Mouse (Mus musculus) stomach, postnatal 0 days (tissue): ENCODE data around the gene Ctnna2. TPM values are rescaled to one million over a fixed set of nuclear protein-coding genes. Genes with fewer than 3 reads are reported as not detected.

ENCODE experiments used
- ATAC-seq: fragments of 200-750 bp; cut with Nextera tagmentation; 2 replicates; pipeline ENCODE4 v1.8.0; 2017; ENCODE audit not compliant: low FRiP score, low TSS enrichment
- DNase-seq: peaks from one replicate; pipeline ENCODE4 v3.0.0-alpha.2; 2016; ENCODE audit warnings: low spot score
- H3K27ac ChIP-seq: fragments of 300-500 bp; sonication (generic); replicated peaks from 2 replicates; pipeline ENCODE4 v1.5.1; 2014; ENCODE audit warnings: mild to moderate bottlenecking, control low read depth
- H3K27me3 ChIP-seq: fragments of 300-500 bp; sonication (generic); 2 replicates; pipeline ENCODE4 v1.6.1; 2014; ENCODE audit warnings: low read length; ENCODE audit not compliant: control insufficient read depth, insufficient read depth
- H3K36me3 ChIP-seq: fragments of 300-500 bp; sonication (generic); 2 replicates; pipeline ENCODE4 v1.6.1; 2014; ENCODE audit warnings: low read length, mixed read lengths; ENCODE audit not compliant: control insufficient read depth, insufficient read depth
- H3K4me1 ChIP-seq: fragments of 300-500 bp; sonication (generic); replicated peaks from 2 replicates; pipeline ENCODE4 v1.6.1; 2014; ENCODE audit warnings: antibody characterized with exemption; ENCODE audit not compliant: control insufficient read depth, insufficient read depth
- H3K4me2 ChIP-seq: fragments of 300-500 bp; sonication (generic); replicated peaks from 2 replicates; pipeline ENCODE4 v1.6.1; 2014; ENCODE audit warnings: low read depth, mild to moderate bottlenecking, control low read depth, moderate library complexity
- H3K4me3 ChIP-seq: fragments of 300-500 bp; sonication (generic); 2 replicates; pipeline ENCODE4 v1.5.1; 2014; ENCODE audit warnings: low read depth, low read length, control low read depth
- H3K9ac ChIP-seq: fragments of 300-500 bp; sonication (generic); 2 replicates; pipeline ENCODE4 v1.6.1; 2014; ENCODE audit warnings: mild to moderate bottlenecking, low read length, control low read depth, mixed read lengths
- H3K9me3 ChIP-seq: fragments of 300-500 bp; sonication (generic); 2 replicates; pipeline ENCODE4 v1.6.1; 2016; ENCODE audit warnings: low read length; ENCODE audit not compliant: control insufficient read depth
- CTCF ChIP-seq: IDR thresholded peaks from 2 replicates; pipeline ENCODE4 v1.5.1; 2016; ENCODE audit warnings: antibody characterized with exemption, low read depth, mild to moderate bottlenecking, moderate library complexity
- EP300 ChIP-seq: optimal IDR thresholded peaks from 2 replicates; pipeline ENCODE3; 2016; ENCODE audit warnings: antibody characterized with exemption
- WGBS: fragments of 180-500 bp; shearing (Covaris S2); extraction: QIAGEN DNeasy Blood & Tissue Kit; methylation state at CpG from one replicate; pipeline ENCODE4 v1.1.7; 2014; 5-methylcytosine and 5-hydroxymethylcytosine counted together
- polyA plus RNA-seq: library from polyadenylated mRNA; unstranded; fragments of >200 nt; fragmentation: Nextera tagmentation; extraction: Ambion mirVana; gene quantifications from 2 replicates; pipeline ENCODE4 v1.2.1, GENCODE M21; 2015

Ctnna2 gene
- polyA plus RNA-seq, 1 experiment from 2014 or later: 1.9 TPM

- H3K4me1 ChIP-seq: no peaks in the 10 kb centered on the region
- no peak overlapping the region for H3K4me2 ChIP-seq
- no peaks in the 10 kb centered on the region for H3K27me3 ChIP-seq
- no peak overlapping the region for H3K4me3 ChIP-seq
- TF ChIP-seq CTCF (no peak), EP300 (no peak)
- no peaks in the 10 kb centered on the region for H3K36me3 ChIP-seq
- H3K9me3 ChIP-seq: no peaks in the 10 kb centered on the region
- ATAC-seq (no peak), DNase-seq (no peak)
- H3K9ac ChIP-seq: no peak overlapping the region
- no peak overlapping the region for H3K27ac ChIP-seq
- WGBS: 49% methylated on average over 4 of the region's 4 CpGs
These were observed 803.7 kb downstream of the Ctnna2 start for GRCm38 (mm10) chr6:77175764-77176163.

GRCm38 (mm10) chr6:77157028-77157427 is 822.5 kb downstream of the Ctnna2 start:
- no peak overlapping the region for H3K27ac ChIP-seq
- H3K4me1 ChIP-seq: no peaks in the 10 kb centered on the region
- TF ChIP-seq EP300 (no peak), CTCF (no peak)
- H3K4me3 ChIP-seq: no peak overlapping the region
- no peaks in the 10 kb centered on the region for H3K9me3 ChIP-seq
- no peak overlapping the region for H3K4me2 ChIP-seq
- no peak for ATAC-seq
- H3K9ac ChIP-seq: no peak overlapping the region
- no peaks in the 10 kb centered on the region for H3K27me3 ChIP-seq
- WGBS: 79% methylated on average over 5 of the region's 5 CpGs
- no peak for DNase-seq
- no peaks in the 10 kb centered on the region for H3K36me3 ChIP-seq

DNA sequence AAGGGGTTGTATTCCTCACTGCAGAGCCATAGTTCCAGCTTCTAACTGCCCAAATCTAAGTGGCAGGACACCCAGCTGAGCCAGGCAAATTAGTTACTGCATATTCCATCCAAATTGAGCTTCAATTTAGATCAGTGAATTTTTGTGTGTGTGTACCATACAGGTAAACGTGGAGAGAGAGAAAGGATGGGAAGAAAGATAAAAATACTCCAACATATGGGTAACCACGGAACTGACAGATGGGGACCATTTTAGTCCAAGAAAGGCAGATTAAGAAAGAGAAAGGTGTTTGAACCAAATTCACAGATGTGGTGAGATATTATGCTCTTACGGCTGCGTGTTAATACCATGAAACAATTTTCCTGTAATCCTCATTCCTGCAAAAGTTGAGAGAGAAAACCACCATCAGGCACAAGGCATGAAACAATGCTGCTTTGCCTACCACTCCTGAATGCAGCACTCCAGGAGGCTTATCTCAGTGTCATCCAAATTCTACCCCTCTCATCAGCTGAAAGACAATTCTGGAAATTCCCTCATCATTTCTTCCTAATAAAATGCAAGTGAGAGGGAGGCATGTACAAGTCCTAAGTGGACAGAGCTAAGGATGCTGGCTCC is 840.1 kb downstream of the Ctnna2 start:
- ATAC-seq: no peak

GRCm38 (mm10) chr6:77120926-77121325 is 858.6 kb downstream of the Ctnna2 start:
- Histone ChIP-seq H3K27me3 (no peaks in the 10 kb centered on the region), H3K4me1 (no peaks in the 10 kb centered on the region), H3K4me2 (no peak overlapping the region), H3K9me3 (no peaks in the 10 kb centered on the region), H3K36me3 (no peaks in the 10 kb centered on the region), H3K9ac (no peak overlapping the region), H3K27ac (no peak overlapping the region), H3K4me3 (no peak overlapping the region)
- TF ChIP-seq EP300 (no peak), CTCF (no peak)
- ATAC-seq (no peak), DNase-seq (no peak)
- WGBS: 72% methylated on average over 2 of the region's 2 CpGs

More for the DNA sequence above, 840.1 kb downstream of the Ctnna2 start:
- Histone ChIP-seq H3K4me1 (no peaks in the 10 kb centered on the region), H3K27ac (no peak overlapping the region), H3K9me3 (no peaks in the 10 kb centered on the region), H3K27me3 (no peaks in the 10 kb centered on the region), H3K36me3 (no peaks in the 10 kb centered on the region), H3K4me3 (no peak overlapping the region), H3K4me2 (no peak overlapping the region), H3K9ac (no peak overlapping the region)
- no peak for TF ChIP-seq CTCF
- no peak for TF ChIP-seq EP300
- WGBS: 86% methylated on average over 4 of the region's 4 CpGs
- no peak for DNase-seq

DNA sequence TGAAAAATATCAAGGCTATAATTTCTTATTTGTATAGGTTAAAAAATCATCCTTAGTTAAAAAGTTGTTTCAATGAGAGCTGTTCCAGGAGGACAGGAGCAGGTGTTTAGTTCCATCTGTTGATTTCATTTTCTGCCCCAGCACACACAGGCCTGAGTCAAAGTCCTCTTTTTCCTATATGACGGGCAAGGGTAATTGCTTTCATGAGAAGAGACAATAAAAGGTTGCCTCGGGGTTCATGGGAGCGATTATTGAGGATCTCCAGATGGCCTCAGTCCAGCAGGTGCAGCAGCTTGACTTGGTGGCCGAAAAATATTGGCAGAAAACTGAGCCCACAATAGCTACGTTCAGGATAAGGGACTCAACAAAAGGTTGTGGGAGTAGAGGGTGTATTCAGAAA is 859.0 kb downstream of the Ctnna2 start:
- no peak for DNase-seq

GRCm38 (mm10) chr6:77109095-77109945 is 870.2 kb downstream of the Ctnna2 start:
- Histone ChIP-seq H3K4me3 (no peak overlapping the region), H3K27me3 (no peaks in the 10 kb centered on the region), H3K9me3 (no peaks in the 10 kb centered on the region), H3K27ac (no peak overlapping the region), H3K9ac (no peak overlapping the region), H3K36me3 (no peaks in the 10 kb centered on the region), H3K4me2 (no peak overlapping the region), H3K4me1 (no peaks in the 10 kb centered on the region)
- ATAC-seq (no peak), DNase-seq (no peak)
- 71% methylated on average over 10 of the region's 10 CpGs for WGBS
- no peak for TF ChIP-seq CTCF
- no peak for TF ChIP-seq EP300

More for the DNA sequence above, 859.0 kb downstream of the Ctnna2 start:
- Histone ChIP-seq H3K36me3 (no peaks in the 10 kb centered on the region), H3K4me1 (no peaks in the 10 kb centered on the region), H3K9me3 (no peaks in the 10 kb centered on the region), H3K9ac (no peak overlapping the region), H3K4me3 (no peak overlapping the region), H3K27me3 (no peaks in the 10 kb centered on the region), H3K27ac (no peak overlapping the region), H3K4me2 (no peak overlapping the region)
- 61% methylated on average over 5 of the region's 5 CpGs for WGBS
- no peak for ATAC-seq
- TF ChIP-seq CTCF (no peak), EP300 (no peak)
